Mouse (Mus musculus): Measurements from ENCODE around the gene Plpp6. TPM values are rescaled to one million over a fixed set of nuclear protein-coding genes. Genes with fewer than 3 reads are reported as not detected.

Plpp6 gene
- polyA plus RNA-seq (2012; rRNA removed), result 21.3 and 21.8 TPM in 2 replicates

GRCm38 (mm10) chr19:28963842-28964551 is at the start of gene Plpp6:
Gene Plpp6, plus strand, starts transcription at chr19:28963953.
- H3K27ac ChIP-seq (ENCODE audit: insufficient read depth, low read length), result peak within 1 kb of the TSS; percentile 99
- no peak for TF ChIP-seq POLR2A (IDR thresholded peaks at IDR 0.05; ENCODE audit: extremely low read depth, insufficient read depth, low read length)
- TF ChIP-seq CTCF (IDR thresholded peaks at IDR 0.05; ENCODE audit: extremely low read depth, insufficient read depth, low read length), result 0 out of 2 replicates have a peak, but pooled peaks have one; percentile 11
- H3K4me1 ChIP-seq (ENCODE audit: control insufficient read depth, insufficient read depth, low read length), result peaks cover 8% of the 10 kb centered on the region
- H3K4me3 ChIP-seq (ENCODE audit: insufficient read depth, low read length), result peak within 1 kb of the TSS; percentile 99

DNA sequence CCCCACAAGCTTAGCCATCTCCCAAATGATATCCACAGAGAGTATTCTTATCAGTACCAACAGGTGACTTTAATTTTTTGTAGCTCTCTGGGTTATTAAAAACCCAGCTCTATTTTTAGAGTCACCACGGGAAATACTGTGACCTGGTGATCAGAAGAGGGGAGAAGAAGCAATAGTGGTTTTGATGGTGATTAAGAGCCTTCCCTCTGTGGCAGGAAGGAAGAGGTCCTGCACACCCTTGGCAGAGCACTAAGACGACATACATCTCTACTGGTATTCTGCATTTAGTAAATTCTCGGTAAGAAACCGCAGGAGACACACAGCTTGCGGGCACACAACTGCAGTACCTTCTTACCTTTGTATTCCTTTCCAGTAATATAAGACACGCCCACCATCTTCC is 49.2 kb upstream of the Plpp6 start:
- no peak overlapping the region for H3K27ac ChIP-seq (ENCODE audit: insufficient read depth, low read length)
- no peaks in the 10 kb centered on the region for H3K4me1 ChIP-seq (ENCODE audit: control insufficient read depth, insufficient read depth, low read length)
- no peak for TF ChIP-seq CTCF (IDR thresholded peaks at IDR 0.05; ENCODE audit: extremely low read depth, insufficient read depth, low read length)
- no peak for TF ChIP-seq POLR2A (IDR thresholded peaks at IDR 0.05; ENCODE audit: extremely low read depth, insufficient read depth, low read length)
- no peak overlapping the region for H3K4me3 ChIP-seq (ENCODE audit: insufficient read depth, low read length)

- TF ChIP-seq POLR2A (IDR thresholded peaks at IDR 0.05; ENCODE audit: extremely low read depth, insufficient read depth, low read length) (no peak), CTCF (IDR thresholded peaks at IDR 0.05; ENCODE audit: extremely low read depth, insufficient read depth, low read length) (no peak)
- Histone ChIP-seq H3K27ac (ENCODE audit: insufficient read depth, low read length) (no peak overlapping the region), H3K4me3 (ENCODE audit: insufficient read depth, low read length) (no peak overlapping the region), H3K4me1 (ENCODE audit: control insufficient read depth, insufficient read depth, low read length) (no peaks in the 10 kb centered on the region)
Observed at GRCm38 (mm10) chr19:28915602-28916250, 48.0 kb upstream of the Plpp6 start.

DNA sequence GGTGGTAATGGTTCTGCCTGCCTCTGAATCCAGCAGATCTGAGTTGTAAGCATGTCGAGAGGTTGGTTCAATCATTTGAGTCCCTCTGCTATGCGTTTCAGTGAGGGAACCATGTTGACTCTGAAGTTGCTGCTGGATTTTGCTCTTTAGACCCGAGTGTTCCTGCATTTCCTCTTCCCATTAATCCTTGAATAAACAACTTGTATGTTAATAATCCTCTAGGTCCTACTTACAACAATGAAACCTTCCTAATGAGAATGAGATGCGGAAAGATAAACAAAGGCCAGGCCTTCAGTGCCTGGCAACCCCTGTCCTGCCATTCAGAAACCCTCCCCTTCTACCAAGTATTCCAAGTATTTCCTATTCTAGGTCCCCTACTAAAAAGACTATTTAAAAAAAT is 47.3 kb upstream of the Plpp6 start:
- Histone ChIP-seq H3K27ac (ENCODE audit: insufficient read depth, low read length) (no peak overlapping the region), H3K4me3 (ENCODE audit: insufficient read depth, low read length) (no peak overlapping the region)
- TF ChIP-seq CTCF (IDR thresholded peaks at IDR 0.05; ENCODE audit: extremely low read depth, insufficient read depth, low read length) (no peak), POLR2A (IDR thresholded peaks at IDR 0.05; ENCODE audit: extremely low read depth, insufficient read depth, low read length) (no peak)

DNA sequence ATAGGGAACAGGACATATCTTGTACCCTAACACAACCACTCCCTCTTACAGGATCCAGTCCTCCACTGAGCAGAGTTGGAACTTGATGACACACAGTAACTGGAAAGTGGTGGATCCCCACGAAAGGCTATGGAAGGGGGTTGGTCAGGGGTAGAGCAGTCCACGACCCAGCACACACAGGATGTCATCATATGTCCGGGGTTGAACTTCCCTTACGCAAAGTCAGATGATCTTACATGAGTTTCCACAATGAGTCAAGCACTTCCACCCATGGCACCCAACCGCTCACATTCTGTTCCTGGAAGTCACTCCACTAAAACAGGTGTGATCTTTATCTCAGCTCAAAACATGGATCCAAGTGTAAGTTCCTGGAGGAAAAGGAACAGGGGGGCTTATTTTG is 45.9 kb upstream of the Plpp6 start:
- Histone ChIP-seq H3K27ac (ENCODE audit: insufficient read depth, low read length) (no peak overlapping the region), H3K4me3 (ENCODE audit: insufficient read depth, low read length) (no peak overlapping the region), H3K4me1 (ENCODE audit: control insufficient read depth, insufficient read depth, low read length) (no peaks in the 10 kb centered on the region)
- TF ChIP-seq CTCF (IDR thresholded peaks at IDR 0.05; ENCODE audit: extremely low read depth, insufficient read depth, low read length) (no peak), POLR2A (IDR thresholded peaks at IDR 0.05; ENCODE audit: extremely low read depth, insufficient read depth, low read length) (no peak)

More for the DNA sequence above, 47.3 kb upstream of the Plpp6 start:
- H3K4me1 ChIP-seq (ENCODE audit: control insufficient read depth, insufficient read depth, low read length), result no peaks in the 10 kb centered on the region

GRCm38 (mm10) chr19:28926366-28926765 is 37.4 kb upstream of the Plpp6 start:
- TF ChIP-seq CTCF (IDR thresholded peaks at IDR 0.05; ENCODE audit: extremely low read depth, insufficient read depth, low read length) (no peak), POLR2A (IDR thresholded peaks at IDR 0.05; ENCODE audit: extremely low read depth, insufficient read depth, low read length) (no peak)
- H3K4me1 ChIP-seq (ENCODE audit: control insufficient read depth, insufficient read depth, low read length), result peaks cover 3% of the 10 kb centered on the region; the same call in 1 of the 2 replicates
- no peak overlapping the region for H3K27ac ChIP-seq (ENCODE audit: insufficient read depth, low read length)
- H3K4me3 ChIP-seq (ENCODE audit: insufficient read depth, low read length), result no peak overlapping the region

GRCm38 (mm10) chr19:28927396-28927795 is 36.4 kb upstream of the Plpp6 start:
- H3K4me1 ChIP-seq (ENCODE audit: control insufficient read depth, insufficient read depth, low read length), result peaks cover 3% of the 10 kb centered on the region; the same call in 1 of the 2 replicates
- H3K27ac ChIP-seq (ENCODE audit: insufficient read depth, low read length), result no peak overlapping the region
- no peak overlapping the region for H3K4me3 ChIP-seq (ENCODE audit: insufficient read depth, low read length)
- TF ChIP-seq CTCF (IDR thresholded peaks at IDR 0.05; ENCODE audit: extremely low read depth, insufficient read depth, low read length) (no peak), POLR2A (IDR thresholded peaks at IDR 0.05; ENCODE audit: extremely low read depth, insufficient read depth, low read length) (no peak)

DNA sequence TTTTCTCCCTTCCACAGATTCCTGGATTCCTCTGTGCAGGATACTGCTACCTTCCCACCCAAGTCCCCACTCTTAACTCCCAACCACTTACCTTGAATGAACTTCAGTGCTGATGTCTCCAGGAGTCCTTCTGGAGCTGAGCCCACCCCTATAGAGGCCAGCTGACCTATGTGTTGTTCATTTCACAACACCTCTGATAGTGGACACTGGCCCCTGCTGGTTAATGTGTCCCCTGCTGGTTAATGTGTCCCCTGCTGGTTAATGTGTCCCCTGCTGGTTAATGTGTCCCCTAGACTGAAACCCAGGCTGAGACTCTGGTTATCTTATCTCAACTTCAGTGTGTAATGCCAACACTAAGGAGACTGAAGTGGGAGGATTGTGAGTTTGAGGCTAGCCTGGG is 34.7 kb upstream of the Plpp6 start:
- peaks cover 3% of the 10 kb centered on the region; the same call in 1 of the 2 replicates for H3K4me1 ChIP-seq (ENCODE audit: control insufficient read depth, insufficient read depth, low read length)
- H3K27ac ChIP-seq (ENCODE audit: insufficient read depth, low read length), result no peak overlapping the region
- TF ChIP-seq CTCF (IDR thresholded peaks at IDR 0.05; ENCODE audit: extremely low read depth, insufficient read depth, low read length) (no peak), POLR2A (IDR thresholded peaks at IDR 0.05; ENCODE audit: extremely low read depth, insufficient read depth, low read length) (no peak)
- H3K4me3 ChIP-seq (ENCODE audit: insufficient read depth, low read length), result no peak overlapping the region

- Histone ChIP-seq H3K27ac (ENCODE audit: insufficient read depth, low read length) (no peak overlapping the region), H3K4me3 (ENCODE audit: insufficient read depth, low read length) (no peak overlapping the region), H3K4me1 (ENCODE audit: control insufficient read depth, insufficient read depth, low read length) (no peaks in the 10 kb centered on the region)
- no peak for TF ChIP-seq CTCF (IDR thresholded peaks at IDR 0.05; ENCODE audit: extremely low read depth, insufficient read depth, low read length)
- no peak for TF ChIP-seq POLR2A (IDR thresholded peaks at IDR 0.05; ENCODE audit: extremely low read depth, insufficient read depth, low read length)
Observed at GRCm38 (mm10) chr19:28934897-28935296, 28.9 kb upstream of the Plpp6 start.

Data from cortical plate, adult 2 months (tissue).